Mouse (Mus musculus): Measurements from ENCODE around the gene Olfr143.

Olfr143 gene

DNA sequence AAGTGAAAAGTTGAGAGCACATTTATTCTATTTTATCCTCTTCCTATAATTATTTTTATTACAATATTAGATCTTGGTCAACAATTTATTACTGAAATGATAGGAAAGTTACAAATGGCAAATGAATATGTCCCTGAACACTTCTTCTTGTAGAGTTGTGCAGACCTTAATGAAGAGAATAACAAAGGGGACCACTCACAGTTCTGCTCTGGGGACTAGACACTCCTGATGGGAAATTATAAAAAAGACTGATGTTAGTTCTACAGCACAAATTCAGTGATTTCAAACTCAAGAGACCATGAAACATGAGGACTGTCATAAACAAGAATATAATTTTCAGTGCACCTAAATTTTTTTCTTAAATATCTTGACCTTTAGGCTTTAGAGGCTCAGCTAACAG lies at the start of gene Olfr143:
Olfr143 (plus strand) TSS at position 301 of the 400 bp plus-strand sequence.
- DNase-seq (ENCODE audit: low read depth, low spot score), result no peak

DNA sequence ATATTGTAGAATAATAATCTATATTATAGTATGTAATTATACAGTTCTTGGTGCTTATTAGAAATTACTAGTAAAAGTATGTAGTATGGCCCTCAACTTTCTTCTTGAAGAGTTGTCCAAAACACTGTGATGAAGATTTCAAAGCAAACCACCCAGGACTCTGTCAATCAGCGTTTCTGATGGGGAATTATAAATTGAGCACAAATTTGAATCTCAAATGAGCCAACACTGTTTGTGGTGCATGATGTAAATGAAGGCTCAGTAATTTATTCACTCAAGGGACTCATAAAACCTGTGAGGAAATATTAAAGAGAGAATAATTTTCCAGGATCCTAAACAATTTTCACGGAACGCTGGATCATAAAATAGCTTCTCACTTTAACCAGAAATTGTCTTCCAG lies 44.5 kb upstream of the Olfr143 start, which contains the start of gene Olfr893:
Olfr893 (plus strand) TSS at position 301 of the 400 bp plus-strand sequence.
- DNase-seq (ENCODE audit: low read depth, low spot score), result no peak

DNA sequence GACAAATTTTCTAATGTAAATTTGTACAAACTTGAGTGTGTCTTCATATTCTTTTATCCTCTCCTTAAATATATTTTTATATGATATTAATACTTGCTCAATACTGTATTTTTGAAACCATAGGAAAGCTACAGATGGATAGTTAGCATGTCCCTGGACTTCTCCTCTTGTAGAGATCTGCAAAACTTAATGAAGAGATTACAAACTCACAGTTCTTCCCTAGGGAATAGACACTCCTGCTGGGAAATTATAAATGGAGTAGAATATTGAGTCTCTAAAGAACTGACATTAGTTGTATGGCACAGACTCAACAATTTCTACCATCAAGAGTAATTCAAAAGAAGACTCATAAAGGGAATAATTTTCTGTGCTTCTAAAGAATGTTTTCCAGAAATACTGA lies 34.8 kb upstream of the Olfr143 start, which contains the start of gene Olfr894:
Olfr894 (plus strand) TSS at position 301 of the 400 bp plus-strand sequence.
- no peak for DNase-seq (ENCODE audit: low read depth, low spot score)

GRCm38 (mm10) chr9:38267551-38267950 lies 15.0 kb downstream of the Olfr143 start, which contains the start of gene Olfr895:
Gene Olfr895 (plus strand): TSS chr9:38267851.
- DNase-seq (ENCODE audit: low read depth, low spot score), result no peak

DNA sequence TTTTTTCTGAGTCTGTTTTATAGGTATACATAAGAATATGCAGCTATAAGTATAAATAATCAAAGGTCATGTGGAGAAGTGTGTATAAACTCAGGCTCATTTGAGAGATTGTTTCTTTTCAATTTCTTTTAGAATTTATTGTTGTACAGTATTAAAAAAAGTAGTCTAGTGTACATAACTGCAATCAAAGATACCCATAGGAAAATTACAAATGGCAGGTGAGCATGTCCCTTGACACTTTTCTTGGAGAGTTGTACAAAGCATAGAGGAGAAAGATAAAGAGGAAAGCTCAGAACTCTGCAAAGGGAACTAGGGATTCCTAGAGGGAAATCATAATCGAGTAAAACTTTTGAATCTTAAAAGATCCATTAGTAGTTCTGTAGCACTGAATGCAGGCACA lies 38.2 kb downstream of the Olfr143 start, which contains the start of gene Olfr896-ps1:
Olfr896-ps1 (plus strand) TSS at position 301 of the 400 bp plus-strand sequence.
- DNase-seq (ENCODE audit: low read depth, low spot score), result no peak
